Mouse (Mus musculus): ENCODE measurements around the gene Cd300e. TPM values are rescaled to one million over a fixed set of nuclear protein-coding genes. Genes with fewer than 3 reads are reported as not detected.
A peak's percentile ranks its signal among the peaks of the same experiment; 100 is the strongest.

Cd300e gene
- polyA plus RNA-seq, 1 experiment, result 0.12 TPM

GRCm38 (mm10) chr11:115084595-115084994 lies 22.6 kb upstream of the Cd300e start:
- Histone ChIP-seq H3K27ac (ENCODE audit: control insufficient read depth, insufficient read depth, low read length) (no peak overlapping the region), H3K4me3 (ENCODE audit: control insufficient read depth, insufficient read depth, low read length) (no peak overlapping the region)
- 70% methylated on average over 12 of the region's 12 CpGs for WGBS

GRCm38 (mm10) chr11:115083376-115084139 lies 21.6 kb upstream of the Cd300e start:
- Histone ChIP-seq H3K36me3 (ENCODE audit: control insufficient read depth, insufficient read depth, low read length) (no peaks in the 10 kb centered on the region), H3K27me3 (ENCODE audit: control insufficient read depth, insufficient read depth, low read length) (no peaks in the 10 kb centered on the region), H3K4me3 (ENCODE audit: control insufficient read depth, insufficient read depth, low read length) (no peak overlapping the region), H3K27ac (ENCODE audit: control insufficient read depth, insufficient read depth, low read length) (no peak overlapping the region), H3K4me1 (replicated peaks; ENCODE audit: control insufficient read depth, insufficient read depth, low read length) (no peaks in the 10 kb centered on the region)
- WGBS, result 43% methylated on average over 18 of the region's 18 CpGs
- peak; percentile 63 for DNase-seq
- TF ChIP-seq POLR2A (IDR thresholded peaks at IDR 0.05; ENCODE audit: control insufficient read depth, extremely low read depth, insufficient read depth, low read length, poor library complexity), result no peak
- TF ChIP-seq CTCF (IDR thresholded peaks at IDR 0.05; ENCODE audit: borderline replicate concordance, control insufficient read depth, extremely low read depth, insufficient read depth, low read length, poor library complexity), result peak; percentile 52; the same call in 1 of the 2 replicates

More at GRCm38 (mm10) chr11:115084595-115084994, 22.6 kb upstream of the Cd300e start:
- Histone ChIP-seq H3K27me3 (ENCODE audit: control insufficient read depth, insufficient read depth, low read length) (no peaks in the 10 kb centered on the region; the same call in 1 of the 2 replicates), H3K4me1 (replicated peaks; ENCODE audit: control insufficient read depth, insufficient read depth, low read length) (0 out of 2 replicates have a peak, but pooled peaks cover 2% of the 10 kb centered on the region), H3K36me3 (ENCODE audit: control insufficient read depth, insufficient read depth, low read length) (no peaks in the 10 kb centered on the region)
- DNase-seq, result no peak
- TF ChIP-seq CTCF (IDR thresholded peaks at IDR 0.05; ENCODE audit: borderline replicate concordance, control insufficient read depth, extremely low read depth, insufficient read depth, low read length, poor library complexity), result no peak
- no peak for TF ChIP-seq POLR2A (IDR thresholded peaks at IDR 0.05; ENCODE audit: control insufficient read depth, extremely low read depth, insufficient read depth, low read length, poor library complexity)

- H3K27me3 ChIP-seq (ENCODE audit: control insufficient read depth, insufficient read depth, low read length), result no peaks in the 10 kb centered on the region
- no peaks in the 10 kb centered on the region for H3K36me3 ChIP-seq (ENCODE audit: control insufficient read depth, insufficient read depth, low read length)
- no peak for DNase-seq
- no peak overlapping the region for H3K4me3 ChIP-seq (ENCODE audit: control insufficient read depth, insufficient read depth, low read length)
- TF ChIP-seq POLR2A (IDR thresholded peaks at IDR 0.05; ENCODE audit: control insufficient read depth, extremely low read depth, insufficient read depth, low read length, poor library complexity) (no peak), CTCF (IDR thresholded peaks at IDR 0.05; ENCODE audit: borderline replicate concordance, control insufficient read depth, extremely low read depth, insufficient read depth, low read length, poor library complexity) (no peak)
- WGBS, result 72% methylated on average over 6 of the region's 6 CpGs
- H3K4me1 ChIP-seq (replicated peaks; ENCODE audit: control insufficient read depth, insufficient read depth, low read length), result no peaks in the 10 kb centered on the region
- H3K27ac ChIP-seq (ENCODE audit: control insufficient read depth, insufficient read depth, low read length), result no peak overlapping the region
These were observed 20.2 kb upstream of the Cd300e start for GRCm38 (mm10) chr11:115082196-115082595.

GRCm38 (mm10) chr11:115081373-115081772 lies 19.4 kb upstream of the Cd300e start:
- TF ChIP-seq POLR2A (IDR thresholded peaks at IDR 0.05; ENCODE audit: control insufficient read depth, extremely low read depth, insufficient read depth, low read length, poor library complexity), result no peak
- TF ChIP-seq CTCF (IDR thresholded peaks at IDR 0.05; ENCODE audit: borderline replicate concordance, control insufficient read depth, extremely low read depth, insufficient read depth, low read length, poor library complexity), result no peak
- no peaks in the 10 kb centered on the region for H3K4me1 ChIP-seq (replicated peaks; ENCODE audit: control insufficient read depth, insufficient read depth, low read length)
- no peak overlapping the region for H3K27ac ChIP-seq (ENCODE audit: control insufficient read depth, insufficient read depth, low read length)
- H3K4me3 ChIP-seq (ENCODE audit: control insufficient read depth, insufficient read depth, low read length), result no peak overlapping the region
- DNase-seq, result no peak
- H3K27me3 ChIP-seq (ENCODE audit: control insufficient read depth, insufficient read depth, low read length), result no peaks in the 10 kb centered on the region
- WGBS, result 70% methylated on average over 3 of the region's 3 CpGs
- H3K36me3 ChIP-seq (ENCODE audit: control insufficient read depth, insufficient read depth, low read length), result no peaks in the 10 kb centered on the region

GRCm38 (mm10) chr11:115080886-115081285 lies 18.9 kb upstream of the Cd300e start:
- Histone ChIP-seq H3K27me3 (ENCODE audit: control insufficient read depth, insufficient read depth, low read length) (no peaks in the 10 kb centered on the region), H3K4me1 (replicated peaks; ENCODE audit: control insufficient read depth, insufficient read depth, low read length) (no peaks in the 10 kb centered on the region), H3K36me3 (ENCODE audit: control insufficient read depth, insufficient read depth, low read length) (no peaks in the 10 kb centered on the region), H3K27ac (ENCODE audit: control insufficient read depth, insufficient read depth, low read length) (no peak overlapping the region), H3K4me3 (ENCODE audit: control insufficient read depth, insufficient read depth, low read length) (no peak overlapping the region)
- 26% methylated on average over 13 of the region's 13 CpGs for WGBS
- TF ChIP-seq CTCF (IDR thresholded peaks at IDR 0.05; ENCODE audit: borderline replicate concordance, control insufficient read depth, extremely low read depth, insufficient read depth, low read length, poor library complexity) (0 out of 2 replicates have a peak, but pooled peaks have one; percentile 52), POLR2A (IDR thresholded peaks at IDR 0.05; ENCODE audit: control insufficient read depth, extremely low read depth, insufficient read depth, low read length, poor library complexity) (no peak)
- peak; percentile 32 for DNase-seq

- WGBS, result 92% methylated on average over 5 of the region's 5 CpGs
- no peaks in the 10 kb centered on the region for H3K27me3 ChIP-seq (ENCODE audit: control insufficient read depth, insufficient read depth, low read length)
- H3K27ac ChIP-seq (ENCODE audit: control insufficient read depth, insufficient read depth, low read length), result no peak overlapping the region
- no peak for TF ChIP-seq POLR2A (IDR thresholded peaks at IDR 0.05; ENCODE audit: control insufficient read depth, extremely low read depth, insufficient read depth, low read length, poor library complexity)
- TF ChIP-seq CTCF (IDR thresholded peaks at IDR 0.05; ENCODE audit: borderline replicate concordance, control insufficient read depth, extremely low read depth, insufficient read depth, low read length, poor library complexity), result no peak
- DNase-seq, result no peak
- no peaks in the 10 kb centered on the region for H3K36me3 ChIP-seq (ENCODE audit: control insufficient read depth, insufficient read depth, low read length)
- H3K4me3 ChIP-seq (ENCODE audit: control insufficient read depth, insufficient read depth, low read length), result no peak overlapping the region
- H3K4me1 ChIP-seq (replicated peaks; ENCODE audit: control insufficient read depth, insufficient read depth, low read length), result no peaks in the 10 kb centered on the region
These were observed 16.7 kb upstream of the Cd300e start for GRCm38 (mm10) chr11:115078680-115079079.

All from thymus, adult 2 months (tissue).